Mouse (Mus musculus) leukemia stem cell, adult 10-12 weeks (primary cell): ENCODE results near the gene Zfp451. TPM values are rescaled to one million over a fixed set of nuclear protein-coding genes. Genes with fewer than 3 reads are reported as not detected.

Experiments
- polyA plus RNA-seq: library from polyadenylated mRNA; stranded (reverse); fragments of >175 nt; gene quantifications from 2 replicates; pipeline ENCODE4 v1.2.3, GENCODE M21; 2012; ENCODE audit warnings: low replicate concordance

Gene Zfp451
- polyA plus RNA-seq: 5.1 and 7.0 TPM in 2 replicates

DNA sequence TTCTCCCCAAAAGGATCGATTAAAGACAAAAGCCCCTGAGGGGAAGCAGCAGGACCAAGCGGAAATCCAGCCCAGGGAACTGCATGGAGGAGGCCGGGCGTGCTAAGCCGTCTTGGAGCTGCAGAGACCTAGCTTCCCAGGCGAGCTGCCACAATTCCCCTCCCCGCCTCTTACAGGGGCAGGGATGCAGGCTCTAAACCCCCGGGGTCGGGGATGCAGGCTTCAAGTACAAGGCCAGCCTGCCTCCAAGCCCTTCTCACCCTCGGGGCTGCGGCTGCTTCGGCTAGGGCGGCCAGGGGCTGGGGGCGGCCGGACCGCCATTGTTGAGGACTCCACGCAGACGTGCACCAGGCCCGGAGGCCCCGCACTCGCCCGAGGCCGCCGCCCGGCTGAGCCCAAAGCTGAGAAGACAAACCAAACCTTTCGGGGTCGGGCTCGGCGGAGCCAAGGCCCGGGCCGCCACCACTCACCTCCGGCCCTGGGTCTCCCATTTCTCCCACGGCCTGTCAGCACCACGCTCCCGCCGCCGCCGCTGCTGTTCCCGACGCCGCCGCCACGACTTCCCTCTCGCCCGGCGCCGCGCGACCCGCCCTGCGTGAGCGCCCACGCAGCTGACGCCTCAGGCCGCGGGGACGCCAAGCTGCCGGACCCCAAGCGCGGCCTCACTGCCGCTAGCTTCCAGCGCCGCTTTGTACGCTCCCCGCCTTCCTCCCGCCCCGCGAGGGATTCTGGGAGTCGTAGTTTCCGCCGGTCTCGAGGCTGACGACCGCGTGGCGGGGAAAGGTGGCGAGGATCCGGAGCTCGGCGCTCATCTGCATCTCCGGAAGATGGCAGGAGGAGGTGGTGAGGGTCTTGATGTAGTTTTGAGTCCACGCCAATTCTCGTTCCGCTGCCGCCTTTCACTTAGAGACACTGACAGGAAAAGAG is at the start of gene Zfp451:
TSS of gene Zfp451 (minus strand) at position 728 of the 927 bp plus-strand sequence.

DNA sequence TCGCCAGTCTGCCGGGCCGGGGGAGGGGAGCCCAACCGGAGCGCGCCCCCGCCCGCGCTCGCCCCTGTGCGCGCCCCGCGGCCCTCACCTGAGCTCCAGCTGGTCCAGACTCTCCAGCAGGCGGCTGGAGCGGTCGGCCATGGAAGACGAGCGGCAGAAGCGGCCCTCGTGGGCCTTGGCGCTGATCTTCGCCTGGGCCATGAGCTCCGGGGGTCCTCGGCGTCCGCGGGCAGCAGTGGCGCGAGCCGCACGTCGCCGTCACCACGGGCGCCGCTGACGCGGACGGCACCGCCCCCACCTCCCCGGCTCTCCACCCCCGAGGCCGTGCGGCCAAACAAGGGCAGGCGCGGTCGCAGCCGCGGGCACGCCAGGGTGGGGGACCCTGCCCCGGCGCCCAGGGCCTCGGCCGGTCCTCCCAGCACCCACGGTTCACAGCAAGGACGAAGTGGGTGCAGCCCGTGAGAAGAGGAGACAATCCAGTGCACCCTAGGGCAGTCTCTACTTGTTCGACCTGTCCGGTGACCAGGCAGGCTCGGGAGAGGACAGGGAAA is 56.8 kb downstream of the Zfp451 start, which contains the start of gene Bag2:
TSS of gene Bag2 (minus strand) at position 305 of the 551 bp plus-strand sequence.

DNA sequence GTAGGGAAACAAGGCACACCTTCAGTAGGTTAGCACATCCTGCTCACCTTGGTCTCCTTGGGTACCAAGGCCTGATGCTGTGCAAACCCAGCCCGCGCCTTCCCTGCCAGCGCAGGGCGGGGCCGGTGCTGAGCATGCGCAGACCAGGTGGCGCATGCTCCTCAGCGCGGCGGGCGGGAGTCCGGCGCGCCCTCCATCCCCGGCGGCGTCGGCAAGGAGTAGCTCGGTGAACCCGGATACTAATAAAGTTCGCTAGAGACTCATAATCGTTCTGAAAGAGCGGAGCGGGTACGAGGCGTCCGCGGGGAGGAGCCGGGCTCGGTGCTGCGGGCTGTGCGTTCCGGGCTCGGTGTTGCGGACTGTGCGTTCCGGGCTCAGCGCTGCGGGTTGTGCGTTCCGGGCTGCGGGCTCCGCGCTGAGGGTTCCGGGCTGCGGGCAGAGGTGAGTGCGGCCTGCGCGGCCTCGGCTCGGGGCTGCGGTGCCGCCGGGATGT is 94.6 kb downstream of the Zfp451 start, which contains the start of gene Rab23:
TSS of gene Rab23 (plus strand) at position 155 of the 493 bp plus-strand sequence.

Other genes with a start within 250 kb of the Zfp451 start
- 2.4 and 13.8 TPM in 2 replicates for gene Prim2, start 144.8 kb downstream of the Zfp451 start, polyA plus RNA-seq
- gene Rab23, start 94.7 kb downstream of the Zfp451 start, polyA plus RNA-seq: 2.5 and 3.6 TPM in 2 replicates
- gene Bag2, start 56.8 kb downstream of the Zfp451 start, polyA plus RNA-seq: 12.4 and 17.0 TPM in 2 replicates
- 0.55 TPM in 1 of 2 replicates, not detected in the other for gene Bend6, start 93.2 kb upstream of the Zfp451 start, polyA plus RNA-seq
- gene Dst, start 93.6 kb upstream of the Zfp451 start, polyA plus RNA-seq: 5.7 and 7.4 TPM in 2 replicates